Mouse (Mus musculus): ENCODE results near the gene Mrpl24. TPM values are rescaled to one million over a fixed set of nuclear protein-coding genes. Genes with fewer than 3 reads are reported as not detected.
A peak's percentile ranks its signal among the peaks of the same experiment; 100 is the strongest.

Gene Mrpl24
- polyA plus RNA-seq, 1 experiment from 2014 or later: 78.3 TPM

- H3K4me1 ChIP-seq: peaks cover 72% of the 10 kb centered on the region
- peaks cover 41% of the 10 kb centered on the region for H3K36me3 ChIP-seq
- H3K9me3 ChIP-seq (replicated peaks): no peaks in the 10 kb centered on the region
- peaks cover 18% of the 10 kb centered on the region for H3K27me3 ChIP-seq (ENCODE audit: low read depth, poor library complexity, severe bottlenecking)
- 2% methylated on average over 5 of the region's 5 CpGs for WGBS
- DNase-seq (ENCODE audit: low spot score): peak; percentile 47
- peak overlapping the region; percentile 68 for H3K4me3 ChIP-seq
- H3K27ac ChIP-seq (replicated peaks): peak overlapping the region; percentile 95
Observed at GRCm38 (mm10) chr3:87952440-87952839, 33.1 kb downstream of the Mrpl24 start.

DNA sequence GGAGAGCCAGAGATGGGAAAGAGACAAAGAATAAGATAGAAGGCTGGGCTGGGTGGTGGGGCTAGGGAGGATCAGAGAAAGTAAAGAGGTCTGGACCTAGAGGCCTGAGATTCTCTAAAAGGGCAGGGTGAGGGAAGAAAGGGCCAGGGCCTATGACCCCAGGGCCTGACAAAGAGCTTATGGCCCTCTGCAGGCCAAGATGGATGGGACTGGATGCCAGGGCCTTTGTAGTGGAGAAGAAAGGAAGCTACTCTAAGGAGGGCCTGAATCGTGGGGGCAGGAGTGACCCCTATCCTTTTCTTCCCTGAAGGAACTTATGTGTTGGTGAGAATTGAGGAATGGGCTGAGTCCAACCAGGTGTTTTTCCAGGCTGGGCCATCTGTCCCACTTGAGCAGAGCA lies 38.8 kb downstream of the Mrpl24 start:
- Histone ChIP-seq H3K4me3 (peak overlapping the region; percentile 18; the same call in 1 of the 2 replicates), H3K4me1 (peaks cover 64% of the 10 kb centered on the region), H3K27me3 (ENCODE audit: low read depth, poor library complexity, severe bottlenecking) (peaks cover 3% of the 10 kb centered on the region; the same call in 1 of the 2 replicates), H3K36me3 (peaks cover 23% of the 10 kb centered on the region), H3K9me3 (replicated peaks) (no peaks in the 10 kb centered on the region), H3K27ac (replicated peaks) (peak overlapping the region; percentile 95)
- DNase-seq (ENCODE audit: low spot score): peak; percentile 54
- 0% methylated on average over 1 of the region's 1 CpGs for WGBS

DNA sequence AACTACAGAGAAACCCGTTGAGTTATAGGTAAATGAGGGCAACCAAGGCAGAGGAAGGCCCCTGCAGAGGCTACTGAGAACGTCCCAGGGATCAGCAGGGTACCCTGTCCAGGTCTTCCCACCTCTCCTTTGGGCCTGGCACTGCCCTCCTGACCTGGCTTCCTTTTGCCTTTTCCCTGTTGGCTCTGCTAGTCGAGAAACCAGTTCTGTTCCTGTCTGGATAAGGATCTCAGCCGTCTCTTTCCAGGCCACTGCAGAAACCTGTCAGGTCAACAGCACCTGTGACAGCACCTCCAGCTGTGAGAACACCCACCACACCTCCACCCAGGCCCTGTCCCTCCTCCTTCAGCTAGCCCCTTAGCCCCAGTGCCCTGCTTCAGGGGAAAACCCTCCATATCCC lies 39.2 kb downstream of the Mrpl24 start:
- peaks cover 19% of the 10 kb centered on the region for H3K36me3 ChIP-seq
- H3K27me3 ChIP-seq (ENCODE audit: low read depth, poor library complexity, severe bottlenecking): no peaks in the 10 kb centered on the region
- H3K4me1 ChIP-seq: peaks cover 63% of the 10 kb centered on the region
- no peak for DNase-seq (ENCODE audit: low spot score)
- WGBS: 35% methylated on average over 4 of the region's 4 CpGs
- no peaks in the 10 kb centered on the region for H3K9me3 ChIP-seq (replicated peaks)
- H3K4me3 ChIP-seq: peak overlapping the region; percentile 18; the same call in 1 of the 2 replicates
- peak overlapping the region; percentile 95 for H3K27ac ChIP-seq (replicated peaks)

DNA sequence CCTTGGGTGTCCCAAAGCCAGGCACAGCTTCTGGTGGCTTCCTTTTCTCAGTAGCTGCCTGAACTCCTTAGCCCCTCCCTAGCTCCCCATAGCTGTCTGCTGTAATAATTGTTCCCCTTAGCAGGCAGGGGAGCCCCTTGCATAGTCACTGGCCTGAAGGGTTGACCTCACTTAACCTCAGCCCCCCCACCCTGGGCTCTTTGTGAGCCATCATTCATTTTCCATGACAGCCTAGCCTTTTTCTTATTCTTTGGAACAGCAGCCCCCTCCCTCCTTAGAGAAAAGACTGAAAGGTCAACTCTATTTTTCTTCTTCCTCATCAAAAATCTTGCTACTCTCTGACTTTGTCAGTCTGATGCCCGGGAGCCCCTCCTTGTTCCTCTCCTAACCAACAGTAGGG lies 39.7 kb downstream of the Mrpl24 start:
- H3K4me3 ChIP-seq: peak overlapping the region; percentile 57; the same call in 1 of the 2 replicates
- WGBS: 38% methylated on average over 1 of the region's 1 CpGs
- no peaks in the 10 kb centered on the region for H3K27me3 ChIP-seq (ENCODE audit: low read depth, poor library complexity, severe bottlenecking)
- H3K36me3 ChIP-seq: peaks cover 14% of the 10 kb centered on the region
- DNase-seq (ENCODE audit: low spot score): no peak
- H3K4me1 ChIP-seq: peaks cover 62% of the 10 kb centered on the region
- peak overlapping the region; percentile 95 for H3K27ac ChIP-seq (replicated peaks)
- H3K9me3 ChIP-seq (replicated peaks): no peaks in the 10 kb centered on the region

GRCm38 (mm10) chr3:87959371-87959770 lies 40.1 kb downstream of the Mrpl24 start:
- DNase-seq (ENCODE audit: low spot score): no peak
- Histone ChIP-seq H3K4me3 (peak overlapping the region; percentile 57; the same call in 1 of the 2 replicates), H3K36me3 (peaks cover 10% of the 10 kb centered on the region), H3K27me3 (ENCODE audit: low read depth, poor library complexity, severe bottlenecking) (no peaks in the 10 kb centered on the region), H3K27ac (replicated peaks) (peak overlapping the region; percentile 95), H3K9me3 (replicated peaks) (no peaks in the 10 kb centered on the region), H3K4me1 (peaks cover 62% of the 10 kb centered on the region)
- WGBS: 66% methylated on average over 7 of the region's 7 CpGs

GRCm38 (mm10) chr3:87960191-87960585 lies 40.9 kb downstream of the Mrpl24 start:
- H3K27me3 ChIP-seq (ENCODE audit: low read depth, poor library complexity, severe bottlenecking): no peaks in the 10 kb centered on the region
- peak overlapping the region; percentile 95 for H3K27ac ChIP-seq (replicated peaks)
- under 1% methylated on average over 10 of the region's 10 CpGs for WGBS
- peaks cover 62% of the 10 kb centered on the region for H3K4me1 ChIP-seq
- H3K36me3 ChIP-seq: peaks cover 1% of the 10 kb centered on the region
- no peak for DNase-seq (ENCODE audit: low spot score)
- no peaks in the 10 kb centered on the region for H3K9me3 ChIP-seq (replicated peaks)
- H3K4me3 ChIP-seq: peak overlapping the region; percentile 57

- H3K27ac ChIP-seq (replicated peaks): peak overlapping the region; percentile 95
- peak; percentile 96 for DNase-seq (ENCODE audit: low spot score)
- WGBS: 1% methylated on average over 27 of the region's 27 CpGs
- H3K36me3 ChIP-seq: no peaks in the 10 kb centered on the region
- no peaks in the 10 kb centered on the region for H3K27me3 ChIP-seq (ENCODE audit: low read depth, poor library complexity, severe bottlenecking)
- peak overlapping the region; percentile 57 for H3K4me3 ChIP-seq
- H3K9me3 ChIP-seq (replicated peaks): no peaks in the 10 kb centered on the region
- peaks cover 62% of the 10 kb centered on the region for H3K4me1 ChIP-seq
Observed at GRCm38 (mm10) chr3:87960586-87961191, 41.4 kb downstream of the Mrpl24 start.

- under 1% methylated on average over 21 of the region's 21 CpGs for WGBS
- Histone ChIP-seq H3K9me3 (replicated peaks) (no peaks in the 10 kb centered on the region), H3K27me3 (ENCODE audit: low read depth, poor library complexity, severe bottlenecking) (peaks cover 8% of the 10 kb centered on the region; the same call in 1 of the 2 replicates), H3K36me3 (peaks cover 24% of the 10 kb centered on the region), H3K4me3 (peak overlapping the region; percentile 97), H3K4me1 (peaks cover 57% of the 10 kb centered on the region), H3K27ac (replicated peaks) (peak overlapping the region; percentile 98)
- peak; percentile 79 for DNase-seq (ENCODE audit: low spot score)
Observed at GRCm38 (mm10) chr3:87970184-87970938, 51.1 kb downstream of the Mrpl24 start.

GRCm38 (mm10) chr3:87970939-87971488 lies 51.7 kb downstream of the Mrpl24 start, which contains the start of gene Nes:
Gene Nes (plus strand): TSS chr3:87971078.
- Histone ChIP-seq H3K27me3 (ENCODE audit: low read depth, poor library complexity, severe bottlenecking) (peaks cover 8% of the 10 kb centered on the region; the same call in 1 of the 2 replicates), H3K4me1 (peaks cover 64% of the 10 kb centered on the region), H3K4me3 (peak within 1 kb of the TSS; percentile 97), H3K9me3 (replicated peaks) (no peaks in the 10 kb centered on the region), H3K36me3 (peaks cover 31% of the 10 kb centered on the region), H3K27ac (replicated peaks) (peak within 1 kb of the TSS; percentile 98)
- DNase-seq (ENCODE audit: low spot score): peak; percentile 95
- under 1% methylated on average over 44 of the region's 44 CpGs for WGBS

- peaks cover 37% of the 10 kb centered on the region for H3K36me3 ChIP-seq
- under 1% methylated on average over 56 of the region's 60 CpGs for WGBS
- peaks cover 8% of the 10 kb centered on the region; the same call in 1 of the 2 replicates for H3K27me3 ChIP-seq (ENCODE audit: low read depth, poor library complexity, severe bottlenecking)
- no peaks in the 10 kb centered on the region for H3K9me3 ChIP-seq (replicated peaks)
- DNase-seq (ENCODE audit: low spot score): peak; percentile 54
- H3K4me1 ChIP-seq: peaks cover 65% of the 10 kb centered on the region
- peak overlapping the region; percentile 97 for H3K4me3 ChIP-seq
- H3K27ac ChIP-seq (replicated peaks): peak overlapping the region; percentile 98
Observed at GRCm38 (mm10) chr3:87971489-87972202, 52.3 kb downstream of the Mrpl24 start.

DNA sequence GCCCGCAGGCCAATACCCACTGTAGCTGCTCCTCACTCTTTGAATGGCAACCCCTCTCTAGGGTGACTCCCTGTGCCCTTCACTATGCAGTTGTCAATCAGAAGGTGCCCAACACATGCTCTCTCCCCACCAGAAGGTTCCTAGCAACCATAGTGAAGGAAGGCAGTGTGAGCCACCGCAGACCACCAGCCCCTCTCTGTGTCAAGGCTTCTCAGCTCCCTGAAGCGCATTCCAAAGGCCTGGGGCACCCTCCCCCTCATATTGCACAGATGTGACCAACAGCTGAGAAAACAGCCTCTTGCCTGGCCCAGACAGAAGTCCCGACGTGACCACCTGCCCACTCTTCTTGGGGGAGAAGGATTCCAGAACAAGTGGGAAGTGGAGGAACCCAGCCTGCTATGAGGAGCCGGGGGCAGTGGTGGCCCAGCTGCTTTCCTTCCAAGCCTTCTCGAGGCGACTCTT lies 52.9 kb downstream of the Mrpl24 start:
- DNase-seq (ENCODE audit: low spot score): peak; percentile 62
- peaks cover 8% of the 10 kb centered on the region; the same call in 1 of the 2 replicates for H3K27me3 ChIP-seq (ENCODE audit: low read depth, poor library complexity, severe bottlenecking)
- H3K4me3 ChIP-seq: peak overlapping the region; percentile 97
- WGBS: 7% methylated on average over 8 of the region's 8 CpGs
- H3K27ac ChIP-seq (replicated peaks): peak overlapping the region; percentile 98
- peaks cover 43% of the 10 kb centered on the region for H3K36me3 ChIP-seq
- H3K4me1 ChIP-seq: peaks cover 67% of the 10 kb centered on the region
- no peaks in the 10 kb centered on the region for H3K9me3 ChIP-seq (replicated peaks)

GRCm38 (mm10) chr3:87972776-87973175 lies 53.5 kb downstream of the Mrpl24 start:
- WGBS: 21% methylated on average over 5 of the region's 5 CpGs
- peak; percentile 45 for DNase-seq (ENCODE audit: low spot score)
- peaks cover 73% of the 10 kb centered on the region for H3K4me1 ChIP-seq

More at GRCm38 (mm10) chr3:87972776-87973175, 53.5 kb downstream of the Mrpl24 start:
- Histone ChIP-seq H3K4me3 (peak overlapping the region; percentile 97), H3K27ac (replicated peaks) (peak overlapping the region; percentile 98), H3K9me3 (replicated peaks) (no peaks in the 10 kb centered on the region), H3K27me3 (ENCODE audit: low read depth, poor library complexity, severe bottlenecking) (peaks cover 6% of the 10 kb centered on the region; the same call in 1 of the 2 replicates), H3K36me3 (peaks cover 49% of the 10 kb centered on the region)

All from midbrain, embryonic 10.5 days (tissue).